Mouse (Mus musculus): ENCODE data around the gene 4921504E06Rik.

GRCm38 (mm10) chr2:19455228-19455627 lies 98.5 kb downstream of the 4921504E06Rik start:
- TF ChIP-seq CTCF (conservative IDR thresholded peaks at IDR 0.05; ENCODE audit: low read length) (no peak), NANOG (IDR thresholded peaks at IDR 0.05; ENCODE audit: borderline replicate concordance, low read length) (no peak), POU5F1 (IDR thresholded peaks at IDR 0.05; ENCODE audit: borderline replicate concordance, low read length) (no peak)
